9 mouse cellular contexts compared by ENCODE assay signal in genomic region chr5:21586763-21587162, GRCm38 (mm10). TPM values are rescaled to one million over a fixed set of nuclear protein-coding genes. Genes with fewer than 3 reads are reported as not detected.
DNase-seq lines count a peak whose midpoint lies in the region; ATAC-seq and TF ChIP-seq lines count a peak whose summit lies in the region.
"Had no signal": no experiment of that assay in that cellular context is flagged by ENCODE, and none has a peak within 500 bp of the region (broad histone marks: within the 10 kb centered on the region; RNA-seq: fewer than 3 reads in every experiment).

No protein-coding gene starts in this region.

- no peak overlapping the region for H3K9ac ChIP-seq in midbrain, postnatal 0 days (replicated peaks; ENCODE audit: low read length, poor library complexity, severe bottlenecking)
- H3K9ac ChIP-seq: neural tube, embryonic 13.5 days had no signal

- no peaks in the 10 kb centered on the region for H3K27me3 ChIP-seq in midbrain, postnatal 0 days (ENCODE audit: insufficient read depth, low read length)
- H3K27me3 ChIP-seq: neural tube, embryonic 13.5 days had no signal

- no peaks in the 10 kb centered on the region for H3K9me3 ChIP-seq in midbrain, postnatal 0 days (ENCODE audit: low read length)
- H3K9me3 ChIP-seq: neural tube, embryonic 13.5 days had no signal

- H3K27ac ChIP-seq in layer of hippocampus, adult 2 months, result no peak overlapping the region
- H3K27ac ChIP-seq in midbrain, postnatal 0 days (ENCODE audit: low read depth, low read length), result no peak overlapping the region
- H3K27ac ChIP-seq: neural tube, embryonic 13.5 days had no signal

- H3K4me1 ChIP-seq in midbrain, postnatal 0 days (ENCODE audit: insufficient read depth, low read length), result no peaks in the 10 kb centered on the region
- H3K4me1 ChIP-seq: neural tube, embryonic 13.5 days had no signal

- H3K4me2 ChIP-seq in midbrain, postnatal 0 days (ENCODE audit: low read depth, low read length, poor library complexity, severe bottlenecking), result no peak overlapping the region
- H3K4me2 ChIP-seq: neural tube, embryonic 13.5 days had no signal

- no peak overlapping the region for H3K4me3 ChIP-seq in layer of hippocampus, adult 2 months
- H3K4me3 ChIP-seq in midbrain, postnatal 0 days (ENCODE audit: low read depth, low read length), result no peak overlapping the region
- H3K4me3 ChIP-seq: neural tube, embryonic 13.5 days had no signal

- TF ChIP-seq CTCF in layer of hippocampus, adult 2 months (conservative IDR thresholded peaks at IDR 0.05), result peak; percentile 82
- peak; percentile 70 for TF ChIP-seq CTCF in midbrain, postnatal 0 days (IDR thresholded peaks at IDR 0.05)

- ATAC-seq in midbrain, postnatal 0 days (ENCODE audit: low FRiP score), result no peak
- ATAC-seq in activated CD4-positive, CD25-positive, alpha-beta regulatory T cell, adult 4 months, result no peak

- DNase-seq in layer of hippocampus, adult 2 months (ENCODE audit: low spot score in 2 of 2), result peak in 1 of 2 experiments; percentile 33
- DNase-seq in layer of hippocampus, adult 9-10 months (ENCODE audit: low spot score), result no peak
- DNase-seq in CD4-positive helper T cell, adult 2 months (ENCODE audit: low read depth, low spot score), result peak; percentile 12
- peak; percentile 89 for DNase-seq in NIH3T3 (ENCODE audit: low read depth)
- peak; percentile 74 for DNase-seq in embryo, embryonic 10.5 days (ENCODE audit: low spot score)
- peak; percentile 59 for DNase-seq in induced T-regulatory cell, adult 2 months (ENCODE audit: low read depth)
- DNase-seq in midbrain, postnatal 0 days (ENCODE audit: low spot score), result peak; percentile 39

- no peaks in the 10 kb centered on the region for H3K36me3 ChIP-seq in midbrain, postnatal 0 days (ENCODE audit: insufficient read depth, low read length)
- H3K36me3 ChIP-seq: neural tube, embryonic 13.5 days had no signal

- WGBS in midbrain, postnatal 0 days, result 57% methylated on average over 6 of the region's 6 CpGs

RNA-seq across cellular contexts. Expression of gene Lrrc17, which starts 43.4 kb away (rescaled TPM):
- under 1 TPM; 0.23 to 0.47 TPM for total RNA-seq in layer of hippocampus, adult 2 months (2021)
- total RNA-seq in midbrain, postnatal 0 days (2014; rRNA removed), result 3.7 and 4.5 TPM in 2 replicates
- 3.3 and 3.9 TPM in 2 replicates for polyA plus RNA-seq in midbrain, postnatal 0 days (2015; fragmentation: Nextera tagmentation; extraction: Ambion mirVana)
- polyA plus RNA-seq in activated CD4-positive, CD25-positive, alpha-beta regulatory T cell, adult 4 months (2017; shearing (Covaris generic)), result under 1 TPM in 1 of 2 experiments, not detected in 1; 0.16 TPM

RNA-seq across cellular contexts. Expression of gene Fbxl13, which starts 58.7 kb away (rescaled TPM):
- total RNA-seq in layer of hippocampus, adult 2 months (2021), result under 1 TPM; 0.29 to 0.41 TPM
- total RNA-seq in midbrain, postnatal 0 days (2014; rRNA removed), result 0.60 TPM in 1 of 2 replicates, not detected in the other
- polyA plus RNA-seq in midbrain, postnatal 0 days (2015; fragmentation: Nextera tagmentation; extraction: Ambion mirVana), result 0.22 and 0.25 TPM in 2 replicates
- not detected for polyA plus RNA-seq in activated CD4-positive, CD25-positive, alpha-beta regulatory T cell, adult 4 months (2017; shearing (Covaris generic))

RNA-seq across cellular contexts. Expression of gene Armc10, which starts 58.9 kb away (rescaled TPM):
- 10 to 100 TPM; 20.6 to 23.3 TPM for total RNA-seq in layer of hippocampus, adult 2 months (2021)
- total RNA-seq in midbrain, postnatal 0 days (2014; rRNA removed), result 71.4 and 86.4 TPM in 2 replicates
- 38.2 and 39.1 TPM in 2 replicates for polyA plus RNA-seq in midbrain, postnatal 0 days (2015; fragmentation: Nextera tagmentation; extraction: Ambion mirVana)
- 10 to 100 TPM; 32.4 to 36.9 TPM for polyA plus RNA-seq in activated CD4-positive, CD25-positive, alpha-beta regulatory T cell, adult 4 months (2017; shearing (Covaris generic))
